12 mouse cellular contexts compared by ENCODE assay signal in genomic region chr3:130794142-130794925, GRCm38 (mm10).
DNase-seq lines count a peak whose midpoint lies in the region; ATAC-seq and TF ChIP-seq lines count a peak whose summit lies in the region.
"Had no signal": no experiment of that assay in that cellular context is flagged by ENCODE, and none has a peak within 500 bp of the region (broad histone marks: within the 10 kb centered on the region; RNA-seq: fewer than 3 reads in every experiment).

No protein-coding gene starts in this region.

- no peak overlapping the region for H3K9ac ChIP-seq in forebrain, embryonic 11.5 days (ENCODE audit: low read length)
- no peak overlapping the region for H3K9ac ChIP-seq in forebrain, embryonic 13.5 days
- H3K9ac ChIP-seq in liver, embryonic 14.5 days (replicated peaks): no peak overlapping the region
- H3K9ac ChIP-seq: embryonic facial prominence, embryonic 13.5 days had no signal

- H3K9me3 ChIP-seq in forebrain, embryonic 11.5 days (ENCODE audit: control insufficient read depth, low read length): no peaks in the 10 kb centered on the region
- no peaks in the 10 kb centered on the region for H3K9me3 ChIP-seq in forebrain, embryonic 13.5 days (replicated peaks)
- no peaks in the 10 kb centered on the region for H3K9me3 ChIP-seq in liver, embryonic 14.5 days (ENCODE audit: control insufficient read depth, low read length)
- H3K9me3 ChIP-seq: embryonic facial prominence, embryonic 13.5 days had no signal

- TF ChIP-seq CTCF in layer of hippocampus, adult 2 months (conservative IDR thresholded peaks at IDR 0.05): peak; percentile 52
- TF ChIP-seq CTCF in liver, embryonic 14.5 days (IDR thresholded peaks at IDR 0.05; ENCODE audit: low read depth): peak; percentile 50

- DNase-seq in forebrain, embryonic 11.5 days (ENCODE audit: low spot score): peak; percentile 49
- DNase-seq in layer of hippocampus, adult 2 months (ENCODE audit: low spot score in 2 of 2): no peak
- DNase-seq in layer of hippocampus, postnatal 36 days: no peak
- DNase-seq in CD4-positive helper T cell, adult 2 months (ENCODE audit: low read depth, low spot score): peak; percentile 29
- DNase-seq in liver, embryonic 14.5 days (ENCODE audit: low read depth in 3 of 3, low spot score in 3 of 3): no peak
- no peak for DNase-seq in layer of hippocampus, adult 8-10 months (ENCODE audit: low spot score in 2 of 2)
- no peak for DNase-seq in layer of hippocampus, adult 11-12 months (ENCODE audit: low spot score)
- DNase-seq: gastrocnemius, postnatal 10 days; retina, postnatal 1 day had no signal

- H3K4me1 ChIP-seq in forebrain, embryonic 11.5 days (replicated peaks; ENCODE audit: control insufficient read depth, insufficient read depth, low read length): no peaks in the 10 kb centered on the region
- H3K4me1 ChIP-seq in forebrain, embryonic 13.5 days: no peaks in the 10 kb centered on the region
- H3K4me1 ChIP-seq in liver, embryonic 14.5 days (replicated peaks; ENCODE audit: control insufficient read depth in 2 of 2, insufficient read depth in 2 of 2, low read length in 1 of 2): peaks cover 0 to 9% of the 10 kb centered on the region in 2 experiments; a peak in 2 of 4 replicates

- no peak overlapping the region for H3K4me3 ChIP-seq in forebrain, embryonic 11.5 days (ENCODE audit: low read depth, low read length)
- H3K4me3 ChIP-seq in forebrain, embryonic 13.5 days: no peak overlapping the region
- H3K4me3 ChIP-seq in layer of hippocampus, adult 2 months: no peak overlapping the region
- H3K4me3 ChIP-seq in liver, embryonic 14.5 days (ENCODE audit: insufficient read depth in 1 of 2, low read depth in 2 of 2, low read length in 2 of 2): no peak overlapping the region
- H3K4me3 ChIP-seq: embryonic facial prominence, embryonic 13.5 days had no signal

- ATAC-seq in forebrain, embryonic 11.5 days (replicated peaks; ENCODE audit: low FRiP score): no peak
- ATAC-seq in forebrain, embryonic 13.5 days: no peak
- ATAC-seq in liver, embryonic 14.5 days (ENCODE audit: insufficient read depth): no peak
- ATAC-seq: hindbrain, embryonic 16.5 days had no signal

- no peaks in the 10 kb centered on the region for H3K27me3 ChIP-seq in forebrain, embryonic 11.5 days (ENCODE audit: control insufficient read depth, insufficient read depth, low read length)
- H3K27me3 ChIP-seq in forebrain, embryonic 13.5 days: no peaks in the 10 kb centered on the region
- H3K27me3 ChIP-seq in liver, embryonic 14.5 days (ENCODE audit: control insufficient read depth, insufficient read depth, low read length): no peaks in the 10 kb centered on the region
- H3K27me3 ChIP-seq: embryonic facial prominence, embryonic 13.5 days had no signal

- WGBS in forebrain, embryonic 11.5 days: 39% methylated on average over 11 of the region's 13 CpGs
- WGBS in forebrain, embryonic 13.5 days: 29% methylated on average over 11 of the region's 13 CpGs
- WGBS in liver, embryonic 14.5 days (ENCODE audit: insufficient replicate concordance): 29% methylated on average over 13 of the region's 13 CpGs

- no peak overlapping the region for H3K27ac ChIP-seq in forebrain, embryonic 11.5 days (ENCODE audit: low read depth, low read length)
- no peak overlapping the region for H3K27ac ChIP-seq in forebrain, embryonic 13.5 days
- no peak overlapping the region for H3K27ac ChIP-seq in layer of hippocampus, adult 2 months
- no peak overlapping the region for H3K27ac ChIP-seq in liver, embryonic 14.5 days
- H3K27ac ChIP-seq: embryonic facial prominence, embryonic 13.5 days had no signal

- H3K36me3 ChIP-seq in forebrain, embryonic 11.5 days (ENCODE audit: control insufficient read depth, insufficient read depth, low read length): no peaks in the 10 kb centered on the region
- no peaks in the 10 kb centered on the region for H3K36me3 ChIP-seq in forebrain, embryonic 13.5 days (ENCODE audit: poor library complexity, severe bottlenecking)
- H3K36me3 ChIP-seq in liver, embryonic 14.5 days (replicated peaks; ENCODE audit: control insufficient read depth, insufficient read depth, low read depth): no peaks in the 10 kb centered on the region
- H3K36me3 ChIP-seq: embryonic facial prominence, embryonic 13.5 days had no signal

- no peak overlapping the region for H3K4me2 ChIP-seq in forebrain, embryonic 11.5 days (ENCODE audit: low read depth, low read length, severe bottlenecking)
- no peak overlapping the region for H3K4me2 ChIP-seq in forebrain, embryonic 13.5 days
- no peak overlapping the region for H3K4me2 ChIP-seq in liver, embryonic 14.5 days (ENCODE audit: low read depth)
- H3K4me2 ChIP-seq: embryonic facial prominence, embryonic 13.5 days had no signal

- TF ChIP-seq EP300 in liver, embryonic 14.5 days (IDR thresholded peaks at IDR 0.05; ENCODE audit: low read depth): no peak

Comparison
In these comparisons a context has a peak if more than half of its experiments do, and no peak if none do; other contexts are left out.
1. DNase-seq: peak in forebrain, embryonic 11.5 days (single experiment) and CD4-positive helper T cell, adult 2 months (single experiment); none in layer of hippocampus, adult 2 months (0 of 2), layer of hippocampus, postnatal 36 days (0 of 2), liver, embryonic 14.5 days (0 of 3), layer of hippocampus, adult 8-10 months (0 of 2) and layer of hippocampus, adult 11-12 months (single experiment).